Mouse (Mus musculus): ENCODE results near the gene Akap13.

Akap13 gene

GRCm38 (mm10) chr7:75516716-75517619, 61.6 kb downstream of the Akap13 start:
- in situ Hi-C loops (cut with MseI, MboI) = no loop called here

GRCm38 (mm10) chr7:75520531-75520930, 65.2 kb downstream of the Akap13 start:
- in situ Hi-C loops (cut with MseI, MboI) = no loop called here

GRCm38 (mm10) chr7:75521199-75521598, 65.9 kb downstream of the Akap13 start:
- in situ Hi-C loops (cut with MseI, MboI) = no loop called here

GRCm38 (mm10) chr7:75522226-75522625, 66.9 kb downstream of the Akap13 start:
- in situ Hi-C loops (cut with MseI, MboI) = no loop called here

GRCm38 (mm10) chr7:75524789-75525569, 69.6 kb downstream of the Akap13 start:
- in situ Hi-C loops (cut with MseI, MboI) = no loop called here

- in situ Hi-C loops (cut with MseI, MboI) = no loop called here
Measured at GRCm38 (mm10) chr7:75525716-75526401, 70.5 kb downstream of the Akap13 start.

- in situ Hi-C loops (cut with MseI, MboI) = no loop called here
Measured at GRCm38 (mm10) chr7:75528751-75529150, 73.4 kb downstream of the Akap13 start.

- in situ Hi-C loops (cut with MseI, MboI) = no loop called here
Measured at GRCm38 (mm10) chr7:75529857-75530437, 74.6 kb downstream of the Akap13 start.

- in situ Hi-C loops (cut with MseI, MboI) = no loop called here
Measured at GRCm38 (mm10) chr7:75530642-75531041, 75.3 kb downstream of the Akap13 start.

GRCm38 (mm10) chr7:75533079-75533478, 77.7 kb downstream of the Akap13 start:
- in situ Hi-C loops (cut with MseI, MboI) = no loop called here

GRCm38 (mm10) chr7:75536298-75536697, 81.0 kb downstream of the Akap13 start:
- in situ Hi-C loops (cut with MseI, MboI) = no loop called here

- in situ Hi-C loops (cut with MseI, MboI) = no loop called here
Measured at GRCm38 (mm10) chr7:75537567-75537966, 82.2 kb downstream of the Akap13 start.

GRCm38 (mm10) chr7:75538513-75538912, 83.2 kb downstream of the Akap13 start:
- in situ Hi-C loops (cut with MseI, MboI) = no loop called here

GRCm38 (mm10) chr7:75539168-75539567, 83.8 kb downstream of the Akap13 start:
- in situ Hi-C loops (cut with MseI, MboI) = no loop called here

- in situ Hi-C loops (cut with MseI, MboI) = no loop called here
Measured at GRCm38 (mm10) chr7:75549856-75550255, 94.5 kb downstream of the Akap13 start.

- in situ Hi-C loops (cut with MseI, MboI) = no loop called here
Measured at GRCm38 (mm10) chr7:75550791-75551336, 95.5 kb downstream of the Akap13 start.

GRCm38 (mm10) chr7:75553002-75553666, 97.8 kb downstream of the Akap13 start:
- in situ Hi-C loops (cut with MseI, MboI) = no loop called here

- in situ Hi-C loops (cut with MseI, MboI) = no loop called here
Measured at GRCm38 (mm10) chr7:75553667-75554045, 98.3 kb downstream of the Akap13 start.

- in situ Hi-C loops (cut with MseI, MboI) = no loop called here
Measured at GRCm38 (mm10) chr7:75554065-75554464, 98.7 kb downstream of the Akap13 start.

- in situ Hi-C loops (cut with MseI, MboI) = no loop called here
Measured at GRCm38 (mm10) chr7:75555940-75556339, 100.6 kb downstream of the Akap13 start.

- in situ Hi-C loops (cut with MseI, MboI) = no loop called here
Measured at GRCm38 (mm10) chr7:75558225-75558624, 102.9 kb downstream of the Akap13 start.

Data from mouse trophoblast stem cell (cell line).